Mouse (Mus musculus): ENCODE results near the gene Zdhhc19.

DNA sequence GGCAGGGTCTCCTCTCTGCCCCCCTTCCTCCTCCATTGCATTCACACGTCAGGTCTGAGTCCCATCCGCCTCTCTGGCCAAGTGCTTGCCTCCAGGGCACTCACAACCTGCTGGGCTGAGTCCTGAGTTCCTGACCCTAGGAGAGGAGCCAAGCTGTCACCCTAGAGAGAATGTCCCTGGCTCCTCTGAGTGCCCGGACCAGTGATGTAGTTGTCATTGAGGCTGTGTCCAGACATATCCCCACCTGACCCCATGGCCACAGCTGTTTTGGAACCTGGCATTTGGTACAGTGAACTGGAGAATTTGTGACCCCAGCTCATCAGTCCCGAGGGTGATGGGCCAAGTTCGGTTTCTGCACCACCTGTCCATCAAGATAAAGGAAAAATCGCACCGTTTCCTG, 30.8 kb downstream of the Zdhhc19 start:
- no peak for TF ChIP-seq GATA1 (IDR thresholded peaks at IDR 0.05; ENCODE audit: borderline replicate concordance, low read length)
- TF ChIP-seq CTCF (IDR thresholded peaks at IDR 0.05; ENCODE audit: low read depth, low read length): no peak
- TF ChIP-seq TAL1 (conservative IDR thresholded peaks at IDR 0.05; ENCODE audit: low read depth, low read length): no peak
- no peak for TF ChIP-seq POLR2AphosphoS5 (IDR thresholded peaks at IDR 0.05; ENCODE audit: insufficient replicate concordance, low read depth, low read length)

All from G1E (cell line).